Mouse (Mus musculus) mouse embryonic stem cell (cell line): ENCODE measurements around the gene Olfr1359.
"Not testable (repeated sequence)": the region's sequence is repeated elsewhere in the genome, so short reads cannot be mapped to it uniquely, and the experiment has no call there.

Experiments used
- in situ Hi-C, 2 experiments: fragments of 300-500 bp; cut with MboI; formaldehyde crosslinking; loops; 1 replicate in 1 of 2; 3 replicates in 1 of 2; pipeline ENCODE4 v1.14.3; 2019 to 2020; ENCODE audit warnings: low sequenced_read_pairs in 2 of 2, low pct_unique_long_range_greater_than_20kb in 1 of 2, mixed read lengths in 1 of 2; ENCODE audit not compliant: unreplicated experiment in 1 of 2

Olfr1359 gene

DNA sequence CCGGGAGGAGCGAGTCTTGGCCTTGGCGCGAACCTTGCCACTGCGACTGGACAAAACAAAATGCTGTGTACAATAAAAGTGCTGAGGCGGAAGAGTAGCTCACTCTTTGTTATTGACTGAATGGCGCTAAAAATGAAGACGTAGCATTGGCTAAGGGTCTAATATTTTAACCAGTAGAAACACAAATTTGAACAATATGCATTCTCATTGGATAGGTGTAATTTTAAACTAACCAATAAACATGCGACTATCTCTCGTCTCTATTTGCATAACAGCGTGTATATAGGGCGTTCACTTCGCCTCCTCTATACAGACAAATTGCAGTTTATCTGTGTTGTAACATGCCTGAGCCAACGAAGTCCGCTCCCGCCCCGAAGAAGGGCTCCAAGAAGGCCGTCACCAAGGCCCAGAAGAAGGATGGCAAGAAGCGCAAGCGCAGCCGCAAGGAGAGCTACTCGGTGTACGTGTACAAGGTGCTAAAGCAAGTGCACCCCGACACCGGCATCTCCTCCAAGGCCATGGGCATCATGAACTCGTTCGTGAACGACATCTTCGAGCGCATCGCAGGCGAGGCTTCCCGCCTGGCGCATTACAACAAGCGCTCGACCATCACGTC, 24.0 kb downstream of the Olfr1359 start, which contains the start of gene Hist1h2bm:
TSS of gene Hist1h2bm (plus strand) at position 288 of the 616 bp plus-strand sequence.
- in situ Hi-C loops: not testable (repeated sequence)

DNA sequence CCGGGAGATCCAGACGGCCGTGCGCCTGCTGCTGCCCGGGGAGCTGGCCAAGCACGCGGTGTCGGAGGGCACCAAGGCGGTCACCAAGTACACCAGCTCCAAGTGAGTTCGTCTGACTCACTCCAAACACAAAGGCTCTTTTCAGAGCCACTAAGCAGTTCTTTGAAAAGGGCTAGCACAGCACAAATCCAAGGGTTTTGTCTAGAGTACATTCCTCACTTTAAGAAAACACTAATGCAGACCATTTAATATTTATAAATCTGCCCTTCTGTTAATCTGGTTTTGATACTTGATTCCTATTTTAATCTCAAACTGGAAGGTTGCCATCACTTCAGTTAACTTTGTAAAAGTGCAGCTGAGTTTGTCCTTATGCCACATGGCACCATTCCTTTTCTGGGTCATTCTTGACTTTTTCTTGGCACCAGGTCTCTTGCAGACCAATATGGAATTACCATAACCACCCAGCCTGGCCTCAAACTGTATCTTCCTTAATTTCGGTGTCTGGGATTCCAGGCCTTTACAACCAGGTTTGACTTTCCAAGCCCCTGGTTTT, 24.5 kb downstream of the Olfr1359 start:
- in situ Hi-C loops: no loop called here

DNA sequence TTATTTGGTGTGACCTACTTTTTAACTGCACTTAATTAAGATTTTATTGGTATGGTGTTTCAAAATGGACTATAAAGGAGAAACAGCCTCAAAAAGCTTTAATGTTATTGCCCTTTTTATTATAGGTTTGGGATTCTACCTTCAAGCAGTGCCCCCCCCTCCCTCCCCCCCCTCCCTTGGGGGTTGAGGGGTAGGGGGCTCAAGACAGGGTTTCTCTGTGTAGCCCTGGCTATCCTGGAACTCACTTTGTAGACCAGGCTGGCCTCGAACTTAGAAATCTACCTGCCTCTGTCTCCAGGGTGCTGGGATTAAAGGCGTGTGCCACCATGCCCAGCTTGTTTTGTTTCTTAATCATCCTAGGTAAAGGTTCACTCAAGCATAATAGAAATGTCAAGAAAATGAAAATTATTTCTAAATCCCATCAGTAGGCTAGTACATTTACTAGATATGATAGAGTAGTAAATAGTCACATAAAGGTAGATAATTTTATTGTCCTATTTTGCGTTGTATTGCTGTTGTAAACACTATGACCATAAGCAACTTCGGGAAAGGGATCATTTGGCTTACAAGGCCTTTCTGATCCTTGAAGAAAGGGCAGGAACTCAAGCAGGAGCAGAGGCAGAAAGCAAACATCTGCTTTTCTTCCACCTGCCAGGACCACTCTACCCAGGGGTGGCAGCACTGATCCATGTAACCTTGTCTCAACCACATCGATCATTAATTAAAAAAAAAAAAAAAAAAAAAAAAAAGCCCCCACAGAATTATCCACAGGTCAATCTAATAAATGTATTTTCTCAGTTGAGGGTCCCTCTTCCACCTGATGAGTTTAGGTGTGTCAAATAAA, 25.3 kb downstream of the Olfr1359 start:
- in situ Hi-C loops: no loop called here

DNA sequence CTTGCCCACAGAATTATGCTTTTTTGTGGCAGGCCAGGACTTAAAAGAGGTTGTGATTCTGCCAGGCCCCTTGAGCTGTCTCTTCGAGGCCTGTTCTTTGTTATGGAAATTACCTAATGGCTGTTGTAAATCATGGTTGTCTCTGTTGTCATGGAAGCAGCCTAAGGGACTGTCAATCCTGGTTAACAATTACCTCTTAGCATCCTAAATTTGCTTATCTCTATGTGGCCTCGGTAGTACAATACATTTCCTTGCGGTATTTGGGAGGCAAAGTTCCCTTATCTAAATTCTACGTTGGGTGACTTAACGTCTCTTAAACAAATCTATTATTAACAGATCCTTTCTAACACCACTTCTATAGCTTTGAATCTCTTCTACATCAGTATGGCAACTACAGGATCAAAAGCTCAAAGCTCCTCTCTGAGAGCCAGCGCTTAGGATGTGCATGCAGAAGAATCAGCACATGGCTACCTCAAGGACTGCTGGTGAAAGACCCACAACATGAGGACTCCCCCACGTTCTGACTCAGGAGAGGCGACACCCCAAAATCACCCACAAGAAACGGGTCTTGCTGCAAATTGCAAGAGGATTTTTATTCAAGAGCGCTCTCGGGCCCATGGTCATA, 30.1 kb downstream of the Olfr1359 start:
- in situ Hi-C loops: no loop called here

DNA sequence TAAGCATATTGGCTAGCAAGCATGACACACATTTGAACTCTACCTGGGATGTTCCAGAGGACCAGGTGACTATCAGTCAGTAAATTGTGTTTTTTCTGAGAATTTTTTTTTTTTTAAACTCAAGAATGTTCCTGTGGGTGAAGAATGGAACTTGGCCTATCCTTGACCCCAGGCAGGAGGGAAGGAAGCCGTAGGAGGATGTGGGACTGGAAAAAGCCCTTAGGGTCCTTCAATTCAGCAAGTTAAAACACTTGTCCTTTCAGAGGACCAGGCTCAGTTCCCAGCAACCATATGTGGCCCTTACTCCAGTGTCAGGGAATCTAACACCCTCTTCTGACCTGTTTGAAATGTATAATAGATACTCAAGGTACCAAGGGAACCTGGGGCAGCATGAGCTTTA, 31.6 kb downstream of the Olfr1359 start:
- in situ Hi-C loops: no loop called here

DNA sequence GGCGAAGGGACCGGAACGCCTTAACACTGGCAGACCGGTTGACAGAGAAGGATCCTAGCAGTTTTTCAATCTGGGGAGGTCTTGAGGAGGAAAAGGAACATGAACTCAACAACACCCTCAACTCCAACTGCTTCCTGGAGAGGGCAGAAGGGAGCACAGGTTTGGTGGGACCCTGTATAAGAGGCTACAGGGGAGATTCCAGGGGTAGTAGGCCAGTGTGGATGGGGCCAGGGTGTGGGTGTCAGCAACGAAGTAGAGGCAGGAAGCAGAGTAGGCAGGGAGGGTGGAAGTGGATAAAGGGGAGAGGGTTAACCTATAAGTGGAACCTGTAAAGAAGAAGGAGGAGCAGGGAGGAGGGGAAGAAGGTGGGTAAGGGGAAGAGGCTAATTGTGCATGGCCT, 35.6 kb downstream of the Olfr1359 start:
- in situ Hi-C loops: no loop called here

DNA sequence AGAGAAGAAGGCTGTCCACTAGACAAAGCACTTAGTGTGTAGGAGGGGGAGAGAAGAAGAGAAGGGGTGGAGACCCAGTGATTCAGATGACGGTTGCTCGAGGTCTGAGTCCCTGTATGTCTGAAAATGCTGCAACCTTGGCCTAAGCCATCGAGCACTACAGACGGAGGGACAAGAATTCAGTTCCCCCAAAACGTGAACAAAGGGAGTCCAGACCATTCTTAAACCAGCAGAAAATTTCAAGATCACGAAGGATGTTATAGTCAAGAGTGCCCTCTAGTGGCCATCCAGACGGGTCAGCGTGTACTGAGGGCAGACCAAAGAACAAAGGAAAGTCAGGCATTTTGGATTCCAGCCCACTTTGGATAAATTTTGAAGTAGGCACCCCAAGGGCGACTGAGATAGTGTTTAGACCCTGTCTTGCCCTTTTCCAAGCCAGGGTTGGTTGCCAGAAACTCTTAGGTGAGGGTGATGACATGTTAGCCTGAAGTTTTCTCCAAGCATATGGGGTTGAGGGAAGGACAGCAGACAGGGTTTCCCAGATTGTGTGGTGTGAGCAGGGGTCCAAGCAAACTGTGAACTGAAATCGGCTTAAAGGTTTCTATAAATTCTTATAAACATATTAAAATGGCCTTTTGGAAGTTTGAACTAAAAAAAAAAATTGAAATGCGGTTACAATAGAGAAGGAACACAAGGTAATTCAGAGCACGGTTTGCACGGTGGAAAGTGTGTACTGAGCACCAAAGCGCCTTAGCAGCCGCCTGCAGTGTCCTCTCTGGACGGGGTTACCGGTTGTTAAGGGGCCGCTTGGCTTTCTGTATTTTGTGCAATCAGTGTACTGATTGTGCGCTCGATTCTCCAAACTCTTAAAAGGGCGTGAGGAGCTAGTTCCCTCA, 36.3 kb downstream of the Olfr1359 start:
- in situ Hi-C loops: no loop called here

DNA sequence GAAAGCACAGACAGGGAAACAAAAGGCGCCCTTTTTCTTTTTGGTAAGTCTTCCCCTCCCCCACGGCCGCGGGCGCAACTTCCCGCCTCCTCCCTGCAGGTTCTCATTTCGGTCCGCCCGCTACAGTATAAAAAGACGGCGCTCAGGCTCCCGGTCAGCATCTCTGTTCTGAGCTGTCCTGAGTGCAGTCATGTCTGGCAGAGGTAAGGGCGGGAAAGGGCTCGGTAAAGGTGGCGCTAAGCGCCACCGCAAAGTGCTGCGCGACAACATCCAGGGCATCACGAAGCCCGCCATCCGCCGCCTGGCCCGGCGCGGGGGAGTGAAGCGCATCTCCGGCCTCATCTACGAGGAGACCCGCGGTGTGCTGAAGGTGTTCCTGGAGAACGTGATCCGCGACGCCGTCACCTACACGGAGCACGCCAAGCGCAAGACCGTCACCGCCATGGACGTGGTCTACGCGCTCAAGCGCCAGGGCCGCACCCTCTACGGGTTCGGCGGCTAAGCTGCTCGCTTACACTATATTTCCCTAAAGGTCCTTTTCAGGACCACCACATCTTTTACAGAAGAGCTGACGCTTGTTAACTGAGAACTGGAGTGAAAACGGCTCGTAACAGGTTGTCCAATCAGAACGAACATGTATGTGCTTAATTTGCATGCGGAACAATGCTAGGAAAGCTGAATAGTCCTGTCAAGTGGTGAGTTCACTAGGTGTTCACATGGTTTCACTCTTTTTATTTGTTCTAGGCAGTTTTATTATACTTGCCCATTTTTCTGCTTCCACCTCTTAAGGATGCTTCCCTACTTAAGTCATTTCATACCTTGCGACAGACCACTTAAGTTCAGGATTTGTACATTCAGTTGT, 37.2 kb downstream of the Olfr1359 start, which contains the start of gene Hist1h4j:
TSS of gene Hist1h4j (plus strand) at position 159 of the 862 bp plus-strand sequence.
- in situ Hi-C loops: not testable (repeated sequence)

DNA sequence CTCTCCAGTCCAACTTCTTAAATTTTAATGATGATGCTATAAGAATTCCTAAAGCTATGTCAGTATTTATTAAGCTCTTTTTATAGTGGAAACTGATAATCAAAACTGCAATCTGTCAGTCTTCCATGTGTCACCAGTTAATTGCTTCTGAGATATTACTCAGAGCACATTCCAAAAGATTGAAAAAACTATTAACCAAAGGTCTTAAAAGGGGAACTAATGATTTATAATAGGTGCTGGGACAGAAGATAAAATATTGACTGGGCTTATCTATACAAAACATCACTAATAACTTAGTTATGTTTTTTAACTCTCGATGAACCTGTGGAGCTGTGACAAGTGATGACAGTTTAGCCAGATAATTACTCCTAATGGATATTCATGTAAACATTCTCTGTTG, 47.1 kb downstream of the Olfr1359 start:
- in situ Hi-C loops: no loop called here

DNA sequence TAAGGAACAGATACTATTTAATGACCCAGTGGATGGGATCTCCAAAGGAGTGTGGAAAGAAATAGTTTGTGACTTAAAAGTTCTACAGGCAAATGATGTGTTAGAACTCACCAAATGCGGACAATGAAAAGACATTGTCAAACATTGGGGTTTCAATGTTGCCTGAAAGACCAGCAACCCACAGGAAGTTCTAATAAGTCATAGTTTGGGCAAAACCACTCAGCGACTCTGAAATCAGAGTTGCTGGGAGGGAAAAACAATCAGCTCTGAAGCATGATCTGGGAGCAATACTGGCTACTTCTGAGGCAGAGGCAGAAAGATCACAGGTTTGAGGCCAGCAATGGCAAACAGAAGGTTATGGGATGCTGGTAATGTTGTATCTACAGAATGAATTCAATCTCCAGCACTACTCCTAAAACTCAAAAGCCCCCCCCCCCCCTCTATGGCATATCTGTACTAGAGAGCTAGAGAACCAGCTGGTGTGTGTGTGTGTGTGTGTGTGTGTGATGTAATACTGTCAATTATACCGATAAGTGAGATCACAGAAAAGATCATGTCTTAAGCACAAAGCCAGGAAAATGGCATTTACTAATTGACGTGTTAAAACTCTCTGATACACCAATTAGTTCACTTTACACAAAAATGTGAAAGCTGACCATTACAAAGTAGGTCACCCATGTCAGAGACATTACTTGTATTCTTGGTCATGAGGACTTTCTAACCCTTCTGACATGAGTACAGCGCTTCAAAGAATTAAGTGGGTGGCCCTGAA, 51.7 kb downstream of the Olfr1359 start:
- in situ Hi-C loops: no loop called here

DNA sequence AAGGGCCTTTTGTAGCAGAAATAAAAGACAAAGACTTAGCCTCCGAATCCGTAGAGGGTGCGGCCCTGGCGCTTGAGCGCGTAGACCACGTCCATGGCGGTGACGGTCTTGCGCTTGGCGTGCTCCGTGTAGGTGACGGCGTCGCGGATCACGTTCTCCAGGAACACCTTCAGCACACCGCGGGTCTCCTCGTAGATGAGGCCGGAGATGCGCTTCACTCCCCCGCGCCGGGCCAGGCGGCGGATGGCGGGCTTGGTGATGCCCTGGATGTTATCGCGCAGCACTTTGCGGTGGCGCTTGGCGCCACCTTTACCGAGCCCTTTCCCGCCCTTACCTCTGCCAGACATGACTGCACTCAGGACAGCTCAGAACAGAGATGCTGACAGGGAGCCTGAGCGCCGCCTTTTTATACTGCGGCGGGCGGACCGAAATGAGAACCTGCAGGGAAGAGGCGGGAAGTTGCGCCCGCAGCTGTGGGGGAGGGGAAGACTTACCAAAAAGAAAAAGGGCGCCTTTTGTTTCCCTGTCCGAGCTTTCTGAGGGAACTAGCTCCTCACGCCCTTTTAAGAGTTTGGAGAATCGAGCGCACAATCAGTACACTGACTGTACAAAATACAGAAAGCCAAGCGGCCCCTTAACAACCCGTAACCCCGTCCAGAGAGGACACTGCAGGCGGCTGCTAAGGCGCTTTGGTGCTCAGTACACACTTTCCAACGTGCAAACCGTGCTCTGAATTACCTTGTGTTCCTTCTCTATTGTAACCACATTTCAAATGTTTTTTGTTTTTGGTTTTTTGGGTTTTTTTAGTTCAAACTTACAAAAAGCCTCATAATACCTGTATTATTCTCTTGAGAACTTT, 52.5 kb downstream of the Olfr1359 start, which contains the start of gene Hist1h4k:
TSS of gene Hist1h4k (minus strand) at position 347 of the 859 bp plus-strand sequence.
- in situ Hi-C loops: not testable (repeated sequence)

DNA sequence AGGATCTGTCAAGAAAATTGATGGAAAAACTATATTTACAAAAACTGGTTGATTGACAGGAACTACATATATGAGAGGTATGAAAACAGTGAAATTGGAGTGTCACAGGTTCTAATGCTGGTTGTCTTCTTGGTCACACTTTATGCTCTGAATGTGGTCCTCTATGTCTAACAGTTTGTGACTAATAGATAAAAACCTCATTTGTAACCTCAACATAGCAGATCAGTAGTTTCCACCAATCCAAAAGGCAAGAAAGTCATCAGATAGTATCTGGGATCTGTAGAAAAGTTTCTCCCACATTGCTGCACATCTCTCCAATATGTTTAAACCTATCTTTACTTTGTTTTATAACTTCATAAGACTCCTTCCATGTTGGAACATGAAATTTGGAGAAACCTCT, 53.5 kb downstream of the Olfr1359 start:
- in situ Hi-C loops: no loop called here

DNA sequence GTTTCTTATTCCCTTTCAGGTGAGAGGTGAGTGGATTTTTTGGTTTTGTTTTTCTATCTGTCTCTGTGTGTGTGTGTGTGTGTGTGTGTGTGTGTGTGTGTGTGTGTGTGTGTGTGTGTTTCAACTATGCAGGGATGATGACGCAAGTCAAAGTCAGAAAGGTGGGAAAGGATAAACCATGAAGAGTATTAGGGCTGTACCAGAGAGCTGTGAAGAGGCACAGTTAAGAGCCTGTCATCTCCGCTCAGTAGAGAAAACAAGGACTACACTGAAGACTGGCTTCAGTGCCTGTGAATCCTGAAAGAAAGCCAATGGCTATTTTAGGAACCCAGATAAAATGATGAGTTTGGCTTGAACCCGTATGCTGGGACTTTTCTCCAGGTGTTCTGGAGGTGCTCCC, 53.9 kb downstream of the Olfr1359 start:
- in situ Hi-C loops: no loop called here

DNA sequence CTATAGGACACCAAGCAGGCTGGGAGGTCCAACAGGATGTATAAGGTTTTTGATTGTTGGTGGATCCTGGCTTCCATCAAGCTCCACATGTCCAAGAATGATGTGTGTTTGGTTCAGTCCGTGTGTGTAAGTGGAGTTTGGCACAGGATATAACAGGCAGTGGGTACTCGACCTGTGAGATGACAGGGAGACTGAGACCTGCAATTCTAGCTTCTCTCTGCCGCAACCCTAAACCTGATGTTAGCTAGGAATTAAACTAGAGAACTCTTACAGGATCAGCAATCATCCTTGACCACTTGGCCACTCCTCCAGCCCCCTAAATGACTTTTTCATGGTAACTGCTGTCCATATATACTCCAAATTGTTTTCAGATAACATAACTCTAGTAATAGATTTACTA, 54.4 kb downstream of the Olfr1359 start:
- in situ Hi-C loops: no loop called here

DNA sequence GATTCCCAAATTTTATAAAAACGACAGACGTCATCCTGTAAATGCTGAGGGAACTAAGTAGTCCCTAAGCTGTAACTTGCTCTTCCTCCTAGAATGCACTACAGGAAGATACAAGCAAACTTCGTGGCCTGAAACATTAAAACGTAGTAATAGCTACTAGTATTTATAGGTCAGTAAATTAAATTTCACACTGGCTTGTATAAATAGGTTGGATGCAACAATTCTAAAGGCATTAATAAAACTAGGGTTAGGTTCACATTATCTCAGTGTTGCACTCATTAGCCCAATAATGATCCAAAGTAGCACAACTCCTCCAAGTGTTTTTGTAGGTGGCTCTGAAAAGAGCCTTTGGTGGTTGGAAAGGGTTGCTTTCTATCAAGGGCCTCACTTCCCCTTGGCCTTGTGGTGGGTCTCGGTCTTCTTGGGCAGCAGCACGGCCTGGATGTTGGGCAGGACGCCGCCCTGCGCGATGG, 55.2 kb downstream of the Olfr1359 start:
- in situ Hi-C loops: no loop called here
